Mouse (Mus musculus) bone marrow macrophage, adult 2 months (primary cell): ENCODE results near the gene Cd19. TPM values are rescaled to one million over a fixed set of nuclear protein-coding genes. Genes with fewer than 3 reads are reported as not detected.
A peak's percentile ranks its signal among the peaks of the same experiment; 100 is the strongest.
"Not testable (repeated sequence)": the region's sequence is repeated elsewhere in the genome, so short reads cannot be mapped to it uniquely, and the experiment has no call there.

Source experiments
- H3K27ac ChIP-seq: 2 replicates; pipeline ENCODE4 v1.5.1; 2012; ENCODE audit warnings: low read depth, low read length; ENCODE audit not compliant: insufficient read depth
- H3K4me1 ChIP-seq: 2 replicates; pipeline ENCODE4 v1.6.1; 2012; ENCODE audit warnings: low read length; ENCODE audit not compliant: control insufficient read depth, insufficient read depth
- H3K4me3 ChIP-seq: 2 replicates; pipeline ENCODE4 v1.5.1; 2012; ENCODE audit warnings: mild to moderate bottlenecking, low read length, moderate library complexity; ENCODE audit not compliant: insufficient read depth
- CTCF ChIP-seq: IDR thresholded peaks from 2 replicates; pipeline ENCODE4 v1.5.1; 2012; ENCODE audit warnings: low read depth, mild to moderate bottlenecking, low read length, moderate library complexity
- POLR2A ChIP-seq: IDR thresholded peaks from 2 replicates; pipeline ENCODE4 v1.6.1; 2012; ENCODE audit warnings: mild to moderate bottlenecking, low read depth, low read length, borderline replicate concordance
- polyA plus RNA-seq: library from polyadenylated mRNA; stranded (reverse); fragments of >200 nt; gene quantifications from 2 replicates; pipeline ENCODE4 v1.2.4, GENCODE M21; 2012; ENCODE audit not compliant: missing spikeins, insufficient read depth, insufficient read length

The Cd19 gene
- polyA plus RNA-seq, 1 experiment: not detected

- H3K4me1 ChIP-seq: peaks cover 3% of the 10 kb centered on the region
- H3K4me3 ChIP-seq: peak within 1 kb of the TSS; percentile 73
- no peak within 1 kb of the TSS for H3K27ac ChIP-seq
- TF ChIP-seq CTCF: no peak
- TF ChIP-seq POLR2A: no peak
These were observed 18.2 kb downstream of the Cd19 start, which contains the start of gene Nfatc2ip for GRCm38 (mm10) chr7:126396298-126397119. Nfatc2ip (minus strand) TSS chr7:126396737.

- H3K4me1 ChIP-seq, H3K27ac ChIP-seq, H3K4me3 ChIP-seq: not testable (repeated sequence)
These were observed 22.4 kb downstream of the Cd19 start for GRCm38 (mm10) chr7:126392086-126392884.

DNA sequence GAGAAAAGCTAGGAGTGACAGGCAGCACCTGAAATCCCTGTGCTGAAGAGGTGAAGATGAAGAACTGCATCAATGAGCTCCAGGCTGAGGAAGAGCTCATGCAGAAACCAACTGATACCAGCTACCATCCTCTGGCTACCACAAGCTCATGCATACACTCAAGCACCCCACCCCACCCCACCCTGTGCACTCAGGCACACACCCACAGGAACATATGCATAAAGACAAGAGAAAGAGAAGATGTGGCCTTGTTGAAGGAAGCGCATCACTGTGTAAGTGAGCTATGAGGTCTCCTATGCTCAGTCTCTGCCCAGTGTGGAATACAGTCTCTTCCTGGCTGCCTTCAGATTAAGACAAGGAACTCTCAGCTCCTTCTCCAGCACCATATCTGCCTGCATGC, 26.5 kb downstream of the Cd19 start:
- H3K4me1 ChIP-seq: no peaks in the 10 kb centered on the region
- no peak overlapping the region for H3K4me3 ChIP-seq
- no peak overlapping the region for H3K27ac ChIP-seq
- TF ChIP-seq CTCF (no peak), POLR2A (no peak)

GRCm38 (mm10) chr7:126383565-126383964, 31.1 kb downstream of the Cd19 start:
- no peak overlapping the region for H3K27ac ChIP-seq
- no peak for TF ChIP-seq POLR2A
- no peak for TF ChIP-seq CTCF
- no peak overlapping the region for H3K4me3 ChIP-seq
- no peaks in the 10 kb centered on the region for H3K4me1 ChIP-seq

GRCm38 (mm10) chr7:126377278-126378158, 37.2 kb downstream of the Cd19 start, which contains the start of gene Spns1:
Spns1 (minus strand) TSS chr7:126377450.
- peak within 1 kb of the TSS; percentile 57 for H3K27ac ChIP-seq
- TF ChIP-seq CTCF (peak; percentile 54), POLR2A (no peak)
- peaks cover 19% of the 10 kb centered on the region for H3K4me1 ChIP-seq
- H3K4me3 ChIP-seq: peak within 1 kb of the TSS; percentile 64

- peaks cover 19% of the 10 kb centered on the region for H3K4me1 ChIP-seq
- peak overlapping the region; percentile 57 for H3K27ac ChIP-seq
- TF ChIP-seq POLR2A: no peak
- TF ChIP-seq CTCF: no peak
- H3K4me3 ChIP-seq: peak overlapping the region; percentile 64
These were observed 37.8 kb downstream of the Cd19 start for GRCm38 (mm10) chr7:126376903-126377277.

DNA sequence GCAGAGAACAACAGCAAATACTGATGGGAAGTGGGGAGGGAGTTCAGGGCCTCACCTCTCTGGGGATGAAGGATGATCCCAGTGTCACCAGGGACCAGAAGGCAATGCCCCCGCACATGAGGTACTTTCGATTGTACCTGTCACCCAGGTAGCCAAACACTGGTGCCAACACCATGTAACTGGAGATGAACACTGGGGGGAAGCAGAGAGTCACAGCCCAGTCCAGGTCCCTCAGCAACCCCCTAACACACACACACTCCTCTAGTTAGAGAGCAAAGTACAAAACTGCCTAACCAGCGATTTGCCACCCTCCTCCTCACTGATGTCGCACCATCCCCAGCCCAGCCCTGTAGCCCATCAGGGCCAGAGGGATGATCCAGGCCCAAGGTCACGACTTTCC, 39.7 kb downstream of the Cd19 start:
- peak overlapping the region; percentile 64 for H3K4me3 ChIP-seq
- TF ChIP-seq POLR2A (no peak), CTCF (no peak)
- H3K4me1 ChIP-seq: peaks cover 19% of the 10 kb centered on the region
- H3K27ac ChIP-seq: peak overlapping the region; percentile 29

DNA sequence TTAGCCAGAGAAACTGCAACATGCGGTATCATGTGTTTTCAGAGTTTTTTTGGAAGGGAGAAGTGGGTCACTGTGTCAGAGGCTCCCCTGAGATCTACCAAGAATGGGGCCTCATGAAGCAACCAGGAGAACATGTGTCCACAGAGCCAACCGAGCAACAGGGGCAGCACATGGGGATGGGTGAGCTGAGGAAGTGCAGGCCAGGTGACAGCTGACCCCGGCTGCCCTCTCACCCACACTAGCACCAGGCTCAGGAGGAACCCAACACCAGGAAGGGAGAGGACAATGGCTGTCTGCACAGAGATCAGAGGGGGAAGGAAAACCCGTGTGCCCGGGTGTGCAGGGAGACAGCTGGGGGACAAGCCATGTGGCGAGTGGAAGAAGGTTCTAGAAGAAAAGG, 40.2 kb downstream of the Cd19 start:
- Histone ChIP-seq H3K4me3 (peak overlapping the region; percentile 64), H3K27ac (peak overlapping the region; percentile 29), H3K4me1 (peaks cover 19% of the 10 kb centered on the region)
- TF ChIP-seq CTCF: no peak
- no peak for TF ChIP-seq POLR2A

- no peak for TF ChIP-seq POLR2A
- TF ChIP-seq CTCF: no peak
- no peak overlapping the region for H3K27ac ChIP-seq
- no peak overlapping the region for H3K4me3 ChIP-seq
- peaks cover 16% of the 10 kb centered on the region for H3K4me1 ChIP-seq
These were observed 41.7 kb downstream of the Cd19 start for GRCm38 (mm10) chr7:126373007-126373406.
